Mouse (Mus musculus) thymus, postnatal 0 days (tissue): ENCODE results near the gene Mipol1. TPM values are rescaled to one million over a fixed set of nuclear protein-coding genes. Genes with fewer than 3 reads are reported as not detected.
"Not testable (repeated sequence)": the region's sequence is repeated elsewhere in the genome, so short reads cannot be mapped to it uniquely, and the experiment has no call there.

ENCODE experiments used
- DNase-seq: peaks from one replicate; pipeline ENCODE4 v3.0.0-alpha.2; 2015; ENCODE audit warnings: low spot score
- polyA plus RNA-seq: library from polyadenylated mRNA; unstranded; fragments of >200 nt; fragmentation: Nextera tagmentation; extraction: Ambion mirVana; gene quantifications from 2 replicates; pipeline ENCODE4 v1.2.1, GENCODE M21; 2015

The Mipol1 gene
- polyA plus RNA-seq, result 7.4 and 8.3 TPM in 2 replicates

GRCm38 (mm10) chr12:57230192-57230706 is at the start of gene Mipol1, which contains the start of gene Prps1l3:
Mipol1 (plus strand) TSS chr12:57230427.
Prps1l3 (plus strand) TSS chr12:57230412.
- peak; percentile 96 for DNase-seq

GRCm38 (mm10) chr12:57184401-57185147 is 45.7 kb upstream of the Mipol1 start:
- DNase-seq, result no peak

- DNase-seq, result peak; percentile 13
Observed at GRCm38 (mm10) chr12:57185475-57185874, 44.8 kb upstream of the Mipol1 start.

GRCm38 (mm10) chr12:57186126-57186525 is 44.1 kb upstream of the Mipol1 start:
- no peak for DNase-seq

- DNase-seq, result no peak
Observed at GRCm38 (mm10) chr12:57187032-57187431, 43.2 kb upstream of the Mipol1 start.

GRCm38 (mm10) chr12:57194609-57195008 is 35.6 kb upstream of the Mipol1 start:
- peak; percentile 18 for DNase-seq

GRCm38 (mm10) chr12:57196286-57196607 is 34.0 kb upstream of the Mipol1 start:
- no peak for DNase-seq

- DNase-seq, result peak; percentile 14
Observed at GRCm38 (mm10) chr12:57196608-57197362, 33.4 kb upstream of the Mipol1 start.

- DNase-seq, result no peak
Observed at GRCm38 (mm10) chr12:57197363-57198026, 32.7 kb upstream of the Mipol1 start, which contains the start of gene Slc25a21. Slc25a21 (minus strand) TSS chr12:57197472.

GRCm38 (mm10) chr12:57198269-57198668 is 32.0 kb upstream of the Mipol1 start:
- no peak for DNase-seq

- no peak for DNase-seq
Observed at GRCm38 (mm10) chr12:57199427-57199826, 30.8 kb upstream of the Mipol1 start.

- no peak for DNase-seq
Observed at GRCm38 (mm10) chr12:57201901-57202300, 28.3 kb upstream of the Mipol1 start.

GRCm38 (mm10) chr12:57204276-57204851 is 25.9 kb upstream of the Mipol1 start:
- DNase-seq, result no peak

- peak; percentile 45 for DNase-seq
Observed at GRCm38 (mm10) chr12:57211353-57212311, 18.6 kb upstream of the Mipol1 start.

GRCm38 (mm10) chr12:57212463-57212862 is 17.8 kb upstream of the Mipol1 start:
- DNase-seq, result not testable (repeated sequence)

- DNase-seq, result no peak
Observed at GRCm38 (mm10) chr12:57226411-57226810, 3.8 kb upstream of the Mipol1 start.

- no peak for DNase-seq
Observed at GRCm38 (mm10) chr12:57227776-57228175, 2.5 kb upstream of the Mipol1 start.

- no peak for DNase-seq
Observed at GRCm38 (mm10) chr12:57229703-57230102, 524 bp upstream of the Mipol1 start.

- DNase-seq, result peak; percentile 14
Observed at GRCm38 (mm10) chr12:57231085-57231875, 1.1 kb downstream of the Mipol1 start.
